Mouse (Mus musculus) mouse trophoblast stem cell (cell line): ENCODE data around the gene Fndc11.
"Not testable (repeated sequence)": the region's sequence is repeated elsewhere in the genome, so short reads cannot be mapped to it uniquely, and the experiment has no call there.

Source experiments
- in situ Hi-C, 2 experiments: fragments of 300-500 bp; cut with MseI, MboI; formaldehyde crosslinking; loops; 2 replicates in 1 of 2; 3 replicates in 1 of 2; pipeline ENCODE4 v1.15.1; 2025

Fndc11 gene

DNA sequence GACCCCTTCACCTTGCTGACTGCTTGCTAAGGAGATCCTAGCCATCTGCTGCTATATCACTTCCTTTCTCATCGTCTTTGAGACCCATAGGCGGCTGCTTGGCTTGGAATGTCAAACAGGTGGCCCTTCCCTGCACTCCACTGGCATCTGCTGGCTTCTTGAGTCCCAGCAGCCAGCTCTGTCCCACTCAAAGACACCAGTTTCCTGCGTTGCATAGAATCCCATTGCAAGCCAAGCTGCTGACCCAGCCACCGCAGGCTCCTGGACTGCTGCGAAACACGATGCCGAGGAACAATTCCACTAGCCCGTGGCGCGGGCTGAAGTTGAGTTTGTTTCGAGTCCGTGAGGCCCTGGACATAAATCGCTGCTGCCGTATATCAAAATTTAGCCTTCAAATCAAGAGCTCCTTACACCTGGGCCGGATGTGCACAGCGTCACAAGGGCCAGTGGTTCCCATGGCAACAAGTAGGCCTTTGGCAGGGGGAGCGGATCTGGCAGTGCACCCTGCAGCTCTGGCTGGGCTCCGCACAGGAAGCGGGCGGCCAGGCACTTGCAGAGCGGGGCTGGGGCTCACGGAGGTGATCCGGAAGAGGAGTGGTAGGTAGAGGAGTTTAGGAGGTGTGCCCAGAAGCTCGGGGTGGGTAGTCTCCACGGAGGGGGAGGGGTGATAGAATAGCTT, at the start of gene Fndc11:
Fndc11 (plus strand) TSS at position 476 of the 679 bp plus-strand sequence.
- in situ Hi-C loops = no loop called here

DNA sequence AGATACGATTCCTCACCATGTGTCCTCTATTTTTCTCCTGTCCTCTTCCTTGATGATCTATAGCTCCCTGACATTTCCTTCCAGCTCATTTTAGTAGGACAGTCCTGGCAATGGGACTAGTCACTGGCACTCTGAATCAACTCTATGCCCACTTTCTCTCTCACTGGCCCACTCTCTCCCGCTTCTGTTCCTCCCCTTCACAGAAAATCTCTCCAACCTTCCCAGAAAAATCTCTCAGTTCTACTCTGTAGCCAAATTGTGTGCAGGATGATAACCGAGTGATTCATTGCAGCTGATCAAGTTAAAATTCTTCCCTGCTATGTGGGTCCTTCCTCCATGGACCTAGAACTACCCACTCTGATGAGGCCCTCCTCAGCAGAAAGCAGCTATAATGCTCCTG, 45.2 kb upstream of the Fndc11 start:
- in situ Hi-C loops = no loop called here

DNA sequence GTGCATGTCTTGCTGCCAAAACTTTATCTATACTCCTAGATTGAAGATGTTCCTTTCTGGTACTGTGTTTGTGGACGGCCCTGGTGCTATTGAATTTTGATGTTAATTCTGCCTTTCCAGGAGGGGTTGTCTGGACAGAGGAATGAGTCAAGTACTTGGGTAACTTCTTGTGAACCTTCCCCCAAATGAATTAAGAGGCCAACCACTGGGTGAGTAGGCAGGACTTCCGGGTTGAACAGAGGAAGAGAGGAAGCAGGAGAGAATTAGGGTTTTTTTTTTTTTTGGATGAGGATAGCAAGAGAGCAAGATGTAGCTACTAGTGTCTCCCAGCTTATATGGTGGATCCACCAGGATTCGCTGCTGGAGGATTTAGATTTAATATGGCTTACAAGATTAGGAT, 41.8 kb upstream of the Fndc11 start:
- in situ Hi-C loops = no loop called here

DNA sequence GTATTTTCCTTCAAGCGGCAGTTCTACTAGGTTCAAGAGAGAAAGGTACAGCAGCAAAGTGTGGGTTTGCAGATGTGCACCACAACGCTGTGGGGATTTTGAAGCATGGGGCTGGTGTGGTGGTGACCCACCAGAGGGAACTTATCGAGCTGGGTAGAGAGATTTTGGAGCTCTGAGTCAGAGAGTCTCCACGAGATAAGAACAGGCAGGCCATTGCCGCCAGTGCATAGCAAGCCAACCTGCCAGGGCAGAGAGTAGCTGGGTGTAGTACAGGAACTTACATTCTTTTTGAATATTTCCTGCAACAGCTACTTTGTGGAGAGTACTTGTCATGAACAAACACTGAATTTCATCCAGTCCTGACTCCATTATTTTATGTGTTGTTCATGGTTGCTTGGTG, 41.3 kb upstream of the Fndc11 start:
- in situ Hi-C loops = no loop called here

DNA sequence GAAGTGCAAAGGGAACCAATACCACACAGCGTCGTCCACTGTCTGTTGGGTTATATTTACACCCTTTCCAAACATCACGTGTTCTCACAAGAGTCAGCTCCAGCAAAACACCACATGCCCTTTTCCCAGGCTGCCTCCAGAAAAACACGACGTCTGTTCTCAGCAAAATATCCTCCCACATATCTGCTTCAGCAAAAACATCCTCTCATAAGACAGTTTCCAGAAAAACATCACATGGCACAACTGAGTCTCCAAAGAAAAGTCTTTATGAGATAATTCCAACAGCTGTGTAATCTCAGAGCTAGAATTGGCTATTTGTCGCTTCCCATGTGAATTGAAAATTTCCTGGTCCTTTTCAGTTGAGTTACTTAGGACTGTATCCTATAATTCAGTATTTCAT, 38.9 kb upstream of the Fndc11 start:
- in situ Hi-C loops = no loop called here

DNA sequence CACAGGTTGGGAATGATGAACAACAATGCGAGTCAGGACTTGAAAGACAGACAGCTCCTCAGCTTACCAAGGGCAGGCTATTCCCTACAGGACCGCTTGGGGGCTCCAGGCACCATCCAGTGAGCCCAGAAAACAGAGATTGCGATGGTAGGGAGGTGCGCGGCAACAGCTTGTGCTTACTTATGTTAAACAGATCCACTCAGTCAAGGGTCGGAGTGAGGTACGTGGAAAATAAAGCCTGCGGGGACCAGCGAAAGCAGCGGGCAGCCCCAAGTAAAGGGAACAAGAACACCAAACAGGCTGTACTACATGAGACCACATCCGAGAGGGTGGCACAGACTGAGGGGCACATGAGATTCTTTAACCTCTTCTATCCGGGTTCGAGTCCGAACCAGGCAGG, 33.2 kb upstream of the Fndc11 start:
- in situ Hi-C loops = no loop called here

DNA sequence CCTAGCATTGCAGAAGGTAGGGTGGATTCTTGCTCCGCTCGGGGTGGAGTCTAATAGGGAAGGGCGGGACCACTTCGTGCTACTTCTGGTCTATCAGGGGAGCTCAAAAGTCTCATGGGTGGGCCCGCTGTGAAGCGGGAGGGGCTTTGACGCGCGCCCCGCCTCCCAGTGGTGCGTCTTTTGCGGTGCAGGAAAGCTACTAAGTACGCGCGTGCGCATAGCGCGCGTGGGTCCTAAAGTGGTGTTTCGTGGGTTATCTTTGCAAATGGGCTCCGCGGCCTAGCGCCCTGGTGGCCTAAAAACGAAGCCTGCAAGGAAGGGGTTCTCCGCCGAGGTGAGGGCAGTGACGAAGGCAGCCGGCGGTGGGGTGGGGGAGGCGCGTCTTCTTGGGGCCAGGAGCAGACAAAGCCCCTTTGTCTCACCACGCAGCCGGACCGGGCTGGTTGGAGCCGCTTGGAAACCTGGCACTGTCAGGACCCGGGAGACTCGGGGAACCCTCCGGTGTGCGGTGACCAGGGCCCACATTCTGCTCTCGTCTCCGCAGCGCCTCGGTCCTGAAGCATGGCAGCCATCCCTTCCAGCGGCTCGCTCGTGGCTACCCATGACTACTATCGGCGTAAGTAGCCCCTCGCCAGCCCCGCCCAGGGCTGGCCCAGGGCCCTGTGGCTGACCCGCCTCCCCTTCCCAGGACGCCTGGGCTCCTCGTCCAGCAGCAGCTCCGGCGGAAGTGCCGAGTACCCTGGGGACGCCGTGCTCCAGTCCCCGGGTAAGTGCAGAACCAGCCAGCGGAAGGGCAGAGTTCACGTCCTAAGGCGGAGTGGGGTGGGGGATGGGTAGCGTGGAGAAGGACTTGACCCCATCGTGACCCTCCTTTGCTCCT, 32.5 kb upstream of the Fndc11 start, which contains the start of gene Ppdpf:
Ppdpf (plus strand) TSS at position 127 of the 880 bp plus-strand sequence.
- in situ Hi-C loops = no loop called here

DNA sequence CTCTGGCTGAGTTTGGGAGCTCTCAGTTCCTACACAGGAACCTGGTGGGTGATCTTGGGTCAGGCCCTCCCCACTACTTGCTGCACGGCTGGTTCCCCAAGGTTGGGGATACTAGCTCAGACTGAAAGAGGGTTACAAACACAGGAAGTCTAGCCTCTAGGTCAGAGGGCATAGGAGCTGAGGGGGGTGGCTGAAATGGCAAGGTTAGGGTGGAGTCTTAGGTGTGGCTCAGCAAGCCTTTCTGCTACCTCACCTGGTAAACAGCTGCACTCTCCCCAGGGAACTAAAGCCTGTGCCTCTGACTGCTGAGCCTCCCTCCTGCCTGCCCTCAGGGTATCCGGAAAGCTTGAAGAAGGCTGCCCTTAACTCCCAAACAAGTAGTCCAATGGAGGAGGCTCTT, 31.1 kb upstream of the Fndc11 start:
- in situ Hi-C loops = no loop called here

DNA sequence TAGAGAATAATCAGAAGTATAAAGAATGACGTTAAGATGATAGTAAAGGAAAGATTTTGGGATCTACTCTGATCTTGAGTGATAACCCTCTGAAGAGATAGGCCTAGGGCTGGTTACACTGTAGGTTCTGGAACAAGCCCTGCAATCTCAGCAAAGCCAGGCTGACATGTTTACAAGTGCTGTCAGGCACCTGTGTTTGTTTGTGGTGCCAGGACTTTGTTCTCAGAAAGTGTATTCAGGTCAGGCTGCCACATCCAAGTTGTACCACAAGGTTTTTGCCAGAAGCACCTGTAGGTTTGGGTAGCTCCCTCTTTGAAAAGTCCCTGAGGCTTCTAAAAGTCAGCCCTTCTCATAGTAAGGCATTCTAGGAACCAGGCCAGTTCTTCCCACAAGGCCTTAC, 30.5 kb upstream of the Fndc11 start:
- in situ Hi-C loops = no loop called here

DNA sequence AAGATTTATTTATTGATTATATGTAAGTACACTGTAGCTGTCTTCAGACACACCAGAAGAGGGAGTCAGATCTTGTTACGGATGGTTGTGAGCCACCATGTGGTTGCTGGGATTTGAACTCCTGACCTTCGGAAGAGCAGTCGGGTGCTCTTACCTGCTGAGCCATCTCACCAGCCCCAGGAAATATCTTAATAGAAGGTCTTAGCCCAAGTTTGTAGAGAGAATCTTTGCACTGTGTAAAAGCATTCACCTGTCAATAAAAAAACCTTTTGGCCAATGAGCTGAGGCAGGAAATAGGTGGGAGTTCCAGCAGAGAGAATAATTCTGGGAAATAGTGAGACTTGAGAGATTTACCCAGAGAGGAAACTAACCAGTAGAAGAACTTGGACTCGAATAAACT, 28.4 kb upstream of the Fndc11 start:
- in situ Hi-C loops = not testable (repeated sequence)

DNA sequence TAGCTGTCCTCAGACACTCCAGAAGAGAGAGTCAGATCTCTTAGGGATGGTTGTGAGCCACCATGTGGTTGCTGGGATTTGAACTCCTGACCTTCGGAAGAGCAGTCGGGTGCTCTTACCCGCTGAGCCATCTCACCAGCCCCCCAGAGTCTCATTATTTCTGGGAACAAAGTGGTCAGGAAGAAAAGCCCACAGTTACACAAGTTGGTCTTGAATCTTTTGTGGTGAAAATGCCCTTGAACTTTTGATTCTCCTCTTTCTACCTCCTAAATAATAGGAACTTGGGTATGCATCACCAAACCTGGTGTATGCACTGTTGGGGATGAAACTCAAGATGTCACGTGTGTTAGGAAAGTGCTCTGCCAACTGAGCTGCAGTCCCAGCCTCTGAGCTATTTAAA, 27.9 kb upstream of the Fndc11 start:
- in situ Hi-C loops = no loop called here

DNA sequence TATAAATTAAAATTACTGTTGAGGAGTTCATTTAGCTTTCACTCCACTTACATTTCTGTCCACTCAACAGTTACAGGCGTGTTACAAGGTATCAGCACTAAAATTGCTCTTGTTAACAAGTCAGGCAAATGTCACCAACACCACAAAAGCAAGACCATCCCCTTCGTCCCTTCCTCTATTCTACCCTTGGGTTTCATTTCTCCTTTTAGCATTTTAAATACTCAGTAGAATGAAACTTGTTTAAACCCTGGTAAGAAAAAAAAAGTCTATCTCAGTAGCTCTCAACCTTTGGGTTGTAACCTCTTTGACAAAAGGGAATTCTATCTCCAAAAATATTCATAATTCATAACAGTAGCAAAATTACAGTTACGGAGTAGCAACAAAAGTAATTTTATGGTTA, 26.8 kb upstream of the Fndc11 start:
- in situ Hi-C loops = no loop called here

DNA sequence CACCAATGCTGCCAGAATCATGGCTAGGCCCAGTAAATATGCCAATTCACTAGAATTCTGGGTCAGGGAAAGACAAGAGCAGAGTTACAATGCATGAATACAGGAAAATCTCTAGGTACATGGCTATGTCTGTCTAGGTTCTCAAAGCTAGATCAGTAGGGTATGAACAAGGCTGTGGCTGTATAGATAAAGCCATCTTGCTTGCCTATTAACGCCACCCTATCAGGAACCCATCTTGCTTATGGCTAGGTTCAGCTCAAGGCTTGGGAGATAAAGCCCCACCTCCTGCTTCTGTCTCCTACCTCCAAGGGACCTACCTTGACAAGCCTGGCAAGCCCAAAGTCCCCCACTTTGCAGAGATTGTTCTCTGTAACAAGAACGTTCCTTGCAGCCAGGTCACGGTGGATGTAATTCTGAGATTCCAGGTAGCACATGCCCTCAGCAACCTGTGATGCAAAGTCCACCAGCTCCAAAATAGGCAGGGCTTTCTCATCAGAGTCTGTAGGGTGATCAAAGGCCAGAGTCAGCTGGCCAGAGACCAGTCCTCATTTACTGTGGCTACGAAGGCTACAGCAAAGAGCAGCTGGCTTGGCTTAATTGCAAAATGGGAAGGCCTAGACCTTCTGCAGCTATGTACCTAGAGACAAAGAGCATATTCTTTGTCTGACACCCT, 23.0 kb upstream of the Fndc11 start:
- in situ Hi-C loops = no loop called here

DNA sequence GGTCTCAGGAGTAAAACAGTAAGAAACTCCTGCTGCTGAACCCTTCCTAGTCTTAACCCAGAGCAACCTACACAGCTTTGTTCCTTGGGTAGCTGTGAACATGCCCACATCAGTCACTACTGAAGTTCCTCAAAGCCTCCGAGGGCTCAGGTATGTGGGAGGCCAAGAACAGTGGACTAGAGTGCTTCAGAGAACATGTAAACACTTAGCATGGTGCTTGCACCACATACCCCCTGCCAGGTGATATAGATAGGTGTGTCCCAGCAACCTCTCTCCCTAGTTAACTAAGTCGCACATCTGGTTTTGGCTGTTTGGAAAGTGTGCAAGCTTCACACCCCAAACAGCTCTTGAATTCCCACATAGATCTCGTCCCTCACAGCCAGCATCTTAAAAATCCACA, 18.2 kb upstream of the Fndc11 start:
- in situ Hi-C loops = no loop called here

DNA sequence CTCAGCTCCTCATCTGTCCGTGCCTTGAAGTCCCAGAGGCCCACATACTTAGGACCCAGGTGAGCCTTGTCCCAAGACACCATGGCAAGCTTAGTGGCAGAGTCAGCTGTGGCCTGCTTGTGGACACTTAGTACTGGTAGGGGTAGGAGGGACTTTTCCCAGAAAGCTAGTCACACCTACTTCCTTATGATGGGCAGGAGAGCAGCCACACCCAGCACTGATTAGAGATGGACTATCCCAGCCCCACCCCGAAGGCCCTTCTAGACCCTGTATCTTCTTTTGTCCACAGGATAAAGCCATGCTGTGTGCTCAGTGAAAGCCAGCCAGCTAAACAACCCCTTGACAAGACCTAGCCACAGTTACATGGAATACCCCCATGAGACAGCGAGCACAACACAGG, 17.4 kb upstream of the Fndc11 start, which contains the start of gene Ptk6:
Ptk6 (minus strand) TSS at position 368 of the 400 bp plus-strand sequence.
- in situ Hi-C loops = no loop called here

DNA sequence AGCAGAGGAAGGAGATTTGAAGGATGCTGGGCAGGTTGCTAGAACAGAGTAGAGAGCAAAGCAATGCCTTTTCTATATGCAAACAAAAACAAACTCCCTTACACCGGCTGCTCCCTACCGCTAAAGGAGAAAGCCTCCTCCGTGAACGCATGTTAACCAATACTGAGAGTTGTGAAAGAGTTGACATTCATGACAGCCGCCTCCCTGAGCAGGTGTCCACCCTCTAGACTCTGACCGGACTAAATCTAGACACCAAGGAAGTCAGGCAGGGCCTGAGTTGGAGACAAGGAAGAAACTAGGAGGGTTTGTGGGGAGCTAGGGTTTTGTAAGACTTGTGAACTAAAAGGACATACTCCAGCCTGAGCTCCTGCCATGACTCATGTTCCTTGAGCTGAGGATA, 16.9 kb upstream of the Fndc11 start:
- in situ Hi-C loops = no loop called here

DNA sequence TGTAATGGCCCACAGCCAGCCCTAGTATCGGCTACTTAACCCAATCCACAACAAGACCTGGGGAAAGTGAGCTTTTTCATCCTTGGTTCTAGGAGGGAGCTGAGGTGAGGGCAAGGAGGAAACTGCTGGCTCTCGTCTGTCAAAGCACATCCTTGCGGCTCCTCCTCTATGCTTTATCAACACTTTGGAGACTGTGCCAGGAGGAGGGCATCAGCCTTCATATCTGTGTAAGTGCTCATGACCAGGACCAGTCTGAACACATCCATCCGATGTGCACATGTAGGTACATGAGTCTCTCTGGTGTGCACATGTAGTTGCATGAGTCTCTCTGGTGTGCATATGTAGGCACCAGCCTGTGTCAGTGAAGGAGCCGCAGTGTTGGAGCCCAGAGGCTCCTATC, 14.1 kb upstream of the Fndc11 start:
- in situ Hi-C loops = no loop called here

DNA sequence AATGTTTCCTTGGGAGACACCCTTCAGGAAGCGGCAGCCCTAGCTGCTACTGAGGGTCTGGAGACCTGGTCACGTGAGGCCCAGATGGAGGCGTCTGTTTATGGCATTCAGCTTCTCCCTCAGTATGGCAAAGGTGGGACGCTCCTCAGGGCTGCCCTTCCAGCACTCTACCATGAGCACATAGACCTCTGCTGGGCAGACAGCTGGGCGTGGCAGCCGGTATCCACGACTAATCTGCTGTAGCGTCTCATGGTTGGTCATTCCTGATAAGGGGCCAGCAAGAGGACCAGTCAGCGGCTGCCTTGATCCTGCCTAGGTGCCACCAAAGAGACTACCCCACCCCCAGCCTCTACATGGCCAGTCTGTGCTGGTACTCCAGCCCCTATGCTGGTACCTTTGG, 13.7 kb upstream of the Fndc11 start:
- in situ Hi-C loops = no loop called here

DNA sequence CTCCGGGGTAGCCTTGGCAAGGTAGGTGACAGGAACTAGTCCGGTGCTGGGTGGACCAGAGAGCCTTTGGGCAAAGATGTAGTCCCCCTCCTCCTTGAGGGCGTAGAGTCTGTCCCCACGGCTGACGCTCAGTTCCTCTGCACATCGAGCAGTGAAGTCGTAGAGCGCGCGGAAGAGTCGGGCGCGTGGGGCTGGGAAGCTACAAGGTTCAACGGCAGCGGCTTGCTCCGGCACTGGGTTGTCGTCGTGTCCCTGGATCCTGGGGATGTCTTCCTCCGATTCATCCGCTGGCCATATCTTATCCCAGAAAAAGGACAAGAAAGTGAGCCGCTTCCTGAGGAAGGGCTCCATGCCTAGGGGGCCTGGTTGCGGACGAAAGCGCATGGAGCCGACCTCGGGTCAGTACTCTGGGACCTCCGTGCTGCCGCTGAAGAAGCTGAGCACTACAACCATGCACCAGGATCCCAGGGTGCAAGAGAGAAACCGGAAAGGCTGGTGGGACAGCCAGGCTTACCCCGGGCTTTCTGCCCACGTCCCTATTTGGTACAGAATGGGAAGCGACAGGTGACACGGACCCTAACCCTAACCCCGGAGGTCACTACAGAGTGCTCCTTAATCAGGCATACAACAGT, 7.3 kb upstream of the Fndc11 start:
- in situ Hi-C loops = no loop called here

DNA sequence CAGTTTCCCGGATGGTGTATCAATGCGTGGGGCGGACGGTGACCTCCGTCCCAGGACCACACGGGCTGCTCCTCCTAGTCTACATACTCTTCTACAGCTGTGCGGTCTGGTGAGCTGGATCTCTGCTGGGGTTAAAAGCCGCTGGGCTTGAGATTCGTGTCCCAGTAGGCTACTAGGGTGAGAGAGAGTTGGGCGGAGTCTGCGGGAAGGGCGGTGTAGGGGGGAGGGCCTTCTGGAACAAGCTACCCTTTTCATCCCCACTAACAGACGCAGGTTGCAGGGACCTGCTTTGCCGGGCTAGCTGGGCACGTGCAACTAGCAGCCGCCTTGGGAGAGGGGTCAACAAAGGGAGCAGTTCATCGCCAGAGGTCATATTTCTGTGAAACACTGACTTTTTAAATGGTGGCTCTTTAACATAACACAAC, 6.8 kb upstream of the Fndc11 start, which contains the start of gene Srms:
Srms (minus strand) TSS at position 165 of the 425 bp plus-strand sequence.
- in situ Hi-C loops = no loop called here

DNA sequence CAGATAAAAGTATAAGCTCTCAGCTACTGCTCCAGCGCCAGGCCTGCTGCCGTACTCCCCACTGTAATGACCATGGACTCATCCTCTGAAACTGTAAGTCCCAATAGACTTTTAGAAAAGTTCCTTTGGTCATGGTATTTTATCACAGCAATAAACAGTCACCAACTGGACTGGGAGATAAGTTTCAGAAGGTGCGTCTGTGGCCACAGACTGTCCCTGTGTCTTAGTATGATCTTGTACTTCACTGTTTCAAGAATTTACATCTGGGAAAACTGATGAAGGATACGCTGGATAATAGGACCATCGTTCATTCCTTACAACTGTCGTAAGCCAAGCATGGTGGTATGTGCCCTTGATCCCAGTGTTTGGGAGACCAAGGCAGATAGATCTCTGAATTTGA, 3.8 kb upstream of the Fndc11 start:
- in situ Hi-C loops = no loop called here
